Mouse (Mus musculus): Measurements from ENCODE around the gene Gm5795.
"Not testable (repeated sequence)": the region's sequence is repeated elsewhere in the genome, so short reads cannot be mapped to it uniquely, and the experiment has no call there.

Gene Gm5795

DNA sequence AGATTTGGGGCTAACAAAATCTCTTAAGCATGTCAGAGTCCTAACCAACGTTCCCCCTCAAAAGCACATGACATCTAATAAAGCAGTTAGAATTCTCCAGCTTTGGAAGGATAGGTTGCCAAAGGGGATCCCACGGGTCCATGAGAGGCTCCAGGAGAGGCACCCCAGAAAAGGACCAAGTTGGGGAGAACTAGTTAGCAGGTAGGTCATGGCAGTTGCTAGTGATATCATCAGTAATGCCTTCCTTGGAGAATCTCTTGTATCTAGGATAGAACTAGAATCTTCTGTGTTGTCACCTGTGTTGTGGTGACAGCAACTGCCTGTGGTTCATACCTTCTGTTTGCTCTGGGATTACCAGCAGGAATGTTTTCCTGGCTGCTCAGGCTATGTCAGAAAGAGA, at the start of gene Gm5795:
Gene Gm5795, plus strand, starts transcription at position 301 of the 400 bp plus-strand sequence.
- DNase-seq: not testable (repeated sequence)

DNA sequence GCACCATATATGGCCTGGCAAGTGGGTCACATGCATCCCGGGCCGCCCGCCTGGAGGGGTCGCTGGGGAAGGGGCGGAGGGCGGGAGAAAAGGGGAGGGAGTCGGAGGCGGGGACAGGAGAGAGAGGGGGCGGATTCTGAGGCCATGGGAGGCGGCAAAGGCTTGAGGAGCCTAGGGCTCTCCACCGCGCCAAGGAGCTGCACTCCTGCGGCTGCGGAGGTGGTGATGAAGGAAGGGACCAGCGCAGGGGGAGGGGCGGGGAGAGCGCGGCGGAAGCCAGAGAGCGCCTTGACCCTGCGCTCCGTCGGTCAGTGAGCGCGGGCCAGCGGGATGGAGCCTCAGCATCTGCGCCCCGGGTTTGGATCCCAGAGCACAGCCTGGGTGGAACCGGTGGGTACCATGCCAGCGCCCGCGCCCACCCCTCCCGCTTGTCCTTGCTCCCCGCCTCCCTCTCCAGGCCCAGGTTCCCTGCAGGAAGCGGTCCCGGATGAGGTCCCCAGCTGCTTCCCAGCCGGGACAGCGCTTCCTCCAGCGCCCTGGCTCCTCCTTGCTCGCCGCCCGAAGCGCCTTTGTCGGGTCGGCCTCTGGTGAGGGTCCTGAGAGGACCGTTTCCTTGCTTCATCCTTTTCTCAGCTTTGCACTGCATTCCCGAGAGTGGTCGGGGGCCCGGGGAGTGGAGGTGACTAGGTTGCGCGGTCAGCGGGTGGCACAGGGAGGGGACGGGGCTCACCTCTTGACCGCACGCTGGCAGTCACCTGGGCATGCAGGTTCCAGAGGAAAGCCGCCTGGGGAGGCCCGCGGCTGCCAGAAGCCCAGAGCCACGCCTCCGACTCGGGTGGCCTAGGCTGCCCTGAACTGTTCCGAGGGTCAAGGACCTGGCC, 20.5 kb downstream of the Gm5795 start, which contains the start of gene D830030K20Rik:
Gene D830030K20Rik, plus strand, starts transcription at position 217 of the 881 bp plus-strand sequence.
- DNase-seq: peak; percentile 0

DNA sequence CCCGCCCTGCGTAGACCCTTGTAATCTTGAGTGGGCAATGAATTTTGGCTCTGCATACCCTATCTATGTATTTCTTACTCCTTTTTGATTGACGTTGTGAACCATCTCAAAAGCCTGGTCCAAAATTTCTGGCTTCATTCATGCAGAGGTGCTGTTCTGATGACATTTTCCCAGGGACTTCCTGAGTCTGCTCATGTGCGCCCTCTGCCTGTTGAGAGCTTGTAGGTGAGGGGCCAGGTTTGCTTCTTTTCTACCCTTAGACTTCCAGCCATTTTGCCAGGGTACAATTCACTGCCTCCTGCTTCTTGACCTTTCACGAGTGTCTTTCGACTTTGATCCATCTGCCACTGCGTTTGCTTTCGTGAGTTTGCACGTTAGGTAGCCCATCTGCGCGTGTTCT, 21.3 kb downstream of the Gm5795 start:
- peak; percentile 1 for DNase-seq
